Mouse (Mus musculus): ENCODE data around the gene Fgf14. TPM values are rescaled to one million over a fixed set of nuclear protein-coding genes. Genes with fewer than 3 reads are reported as not detected.

Gene Fgf14
- polyA plus RNA-seq, 1 experiment from 2014 or later: 1.9 TPM

- Histone ChIP-seq H3K27me3 (no peaks in the 10 kb centered on the region), H3K4me3 (no peak overlapping the region), H3K27ac (no peak overlapping the region), H3K9ac (no peak overlapping the region), H3K4me2 (no peak overlapping the region), H3K4me1 (no peaks in the 10 kb centered on the region), H3K36me3 (no peaks in the 10 kb centered on the region), H3K9me3 (no peaks in the 10 kb centered on the region)
- ATAC-seq (ENCODE audit: borderline replicate concordance, extremely low read depth, low FRiP score, low TSS enrichment): no peak
Observed at GRCm38 (mm10) chr14:124266977-124267376, 409.9 kb downstream of the Fgf14 start.

- H3K27ac ChIP-seq: no peak overlapping the region
- H3K27me3 ChIP-seq: no peaks in the 10 kb centered on the region
- WGBS: 43% methylated on average over 2 of the region's 2 CpGs
- no peak for ATAC-seq (ENCODE audit: borderline replicate concordance, extremely low read depth, low FRiP score, low TSS enrichment)
- H3K9ac ChIP-seq: no peak overlapping the region
- H3K4me1 ChIP-seq: no peaks in the 10 kb centered on the region
- H3K4me3 ChIP-seq: no peak overlapping the region
- no peaks in the 10 kb centered on the region for H3K9me3 ChIP-seq
- H3K36me3 ChIP-seq: no peaks in the 10 kb centered on the region
- no peak overlapping the region for H3K4me2 ChIP-seq
Observed at GRCm38 (mm10) chr14:124264541-124265059, 412.3 kb downstream of the Fgf14 start.

DNA sequence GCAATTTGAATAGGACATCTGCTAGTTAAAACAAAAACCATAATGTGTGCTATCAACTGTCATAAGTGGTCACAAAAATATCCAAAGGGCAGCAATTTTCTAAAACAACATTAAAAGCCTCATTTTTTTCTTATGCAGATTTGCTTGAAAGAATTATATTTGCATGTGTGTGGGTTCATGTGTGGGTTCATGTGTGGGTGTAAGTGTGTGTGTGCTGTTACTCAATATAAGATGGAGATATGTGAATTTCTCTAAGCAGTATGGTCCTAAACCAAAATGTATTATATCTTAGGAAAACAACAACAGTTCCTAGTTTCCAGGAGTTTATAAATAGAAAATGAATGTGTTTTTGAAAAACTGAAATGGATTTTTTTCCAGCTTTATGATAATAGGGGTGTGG lies 413.7 kb downstream of the Fgf14 start:
- H3K27me3 ChIP-seq: no peaks in the 10 kb centered on the region
- no peaks in the 10 kb centered on the region for H3K36me3 ChIP-seq
- H3K4me3 ChIP-seq: no peak overlapping the region
- H3K4me1 ChIP-seq: no peaks in the 10 kb centered on the region
- H3K27ac ChIP-seq: no peak overlapping the region
- H3K9ac ChIP-seq: no peak overlapping the region
- H3K4me2 ChIP-seq: no peak overlapping the region
- ATAC-seq (ENCODE audit: borderline replicate concordance, extremely low read depth, low FRiP score, low TSS enrichment): no peak
- no peaks in the 10 kb centered on the region for H3K9me3 ChIP-seq

DNA sequence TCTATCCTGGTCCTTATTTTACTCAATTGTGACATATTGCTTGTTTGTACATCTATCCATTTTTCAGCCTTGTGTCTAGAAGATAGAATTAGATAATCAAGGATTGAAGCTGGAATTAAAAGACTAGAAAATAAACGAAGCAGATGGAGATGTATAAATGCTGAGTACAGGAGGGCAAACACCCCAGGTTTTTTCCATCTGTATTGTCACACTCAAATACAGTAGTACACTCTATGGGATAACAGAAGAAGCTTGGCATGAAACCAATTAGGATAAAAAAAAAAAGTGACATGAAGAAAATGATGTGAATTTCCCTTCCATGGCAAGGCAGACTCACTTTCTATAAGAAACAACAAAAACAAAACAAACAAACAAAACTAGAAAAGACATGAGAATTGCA lies 429.4 kb downstream of the Fgf14 start:
- Histone ChIP-seq H3K36me3 (no peaks in the 10 kb centered on the region), H3K4me1 (no peaks in the 10 kb centered on the region), H3K27ac (no peak overlapping the region), H3K4me2 (no peak overlapping the region), H3K9me3 (no peaks in the 10 kb centered on the region), H3K27me3 (no peaks in the 10 kb centered on the region), H3K4me3 (no peak overlapping the region), H3K9ac (no peak overlapping the region)
- 54% methylated on average over 1 of the region's 1 CpGs for WGBS
- ATAC-seq (ENCODE audit: borderline replicate concordance, extremely low read depth, low FRiP score, low TSS enrichment): no peak

DNA sequence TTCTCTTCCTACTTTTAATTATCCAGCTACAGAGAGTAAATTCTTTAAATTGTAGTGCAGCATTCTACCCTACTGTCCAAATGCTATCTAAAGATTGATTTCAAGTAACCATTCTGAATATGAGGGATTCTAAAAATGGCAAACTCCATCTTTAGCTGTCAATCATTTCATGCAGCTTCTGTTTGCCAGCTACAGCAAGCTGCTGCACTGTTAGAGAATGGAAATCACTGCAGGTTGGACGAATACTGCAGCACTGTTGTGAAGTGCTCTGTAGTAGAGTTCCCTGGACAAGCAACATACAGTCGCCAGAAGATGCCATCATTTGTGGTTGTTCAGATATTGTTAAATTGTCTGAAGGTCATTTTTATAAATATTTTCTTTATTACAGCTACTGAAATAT lies 453.5 kb downstream of the Fgf14 start:
- Histone ChIP-seq H3K4me1 (no peaks in the 10 kb centered on the region), H3K9me3 (no peaks in the 10 kb centered on the region), H3K4me3 (no peak overlapping the region), H3K36me3 (no peaks in the 10 kb centered on the region), H3K27me3 (no peaks in the 10 kb centered on the region), H3K9ac (no peak overlapping the region), H3K27ac (no peak overlapping the region), H3K4me2 (no peak overlapping the region)
- WGBS: 61% methylated on average over 2 of the region's 2 CpGs
- no peak for ATAC-seq (ENCODE audit: borderline replicate concordance, extremely low read depth, low FRiP score, low TSS enrichment)

GRCm38 (mm10) chr14:124222447-124222846 lies 454.5 kb downstream of the Fgf14 start:
- no peak overlapping the region for H3K27ac ChIP-seq
- no peaks in the 10 kb centered on the region for H3K9me3 ChIP-seq
- no peaks in the 10 kb centered on the region for H3K4me1 ChIP-seq
- WGBS: 23% methylated on average over 1 of the region's 1 CpGs
- H3K36me3 ChIP-seq: no peaks in the 10 kb centered on the region
- no peak for ATAC-seq (ENCODE audit: borderline replicate concordance, extremely low read depth, low FRiP score, low TSS enrichment)
- H3K4me2 ChIP-seq: no peak overlapping the region
- H3K9ac ChIP-seq: no peak overlapping the region
- no peaks in the 10 kb centered on the region for H3K27me3 ChIP-seq
- no peak overlapping the region for H3K4me3 ChIP-seq

DNA sequence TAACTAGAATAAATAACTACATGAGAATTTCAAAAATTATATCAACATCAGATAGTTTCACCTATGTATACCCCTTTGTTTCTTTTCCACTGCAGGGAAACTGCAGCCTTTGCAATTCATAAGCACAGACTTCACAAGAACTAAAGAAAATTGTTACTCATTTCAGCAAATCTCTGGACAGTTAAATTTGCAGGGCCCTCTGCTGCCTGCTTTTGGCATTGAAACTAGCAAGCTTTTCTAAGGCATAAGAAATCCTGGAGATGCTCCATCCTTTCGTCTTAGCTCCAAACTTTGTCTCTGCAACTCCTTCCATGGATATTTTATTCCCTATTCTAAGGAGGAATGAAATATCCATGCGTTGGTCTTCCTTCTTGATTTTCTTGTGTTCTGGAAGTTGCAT lies 455.9 kb downstream of the Fgf14 start:
- no peak overlapping the region for H3K9ac ChIP-seq
- H3K27ac ChIP-seq: no peak overlapping the region
- no peaks in the 10 kb centered on the region for H3K36me3 ChIP-seq
- H3K9me3 ChIP-seq: no peaks in the 10 kb centered on the region
- no peak overlapping the region for H3K4me2 ChIP-seq
- ATAC-seq (ENCODE audit: borderline replicate concordance, extremely low read depth, low FRiP score, low TSS enrichment): no peak
- H3K27me3 ChIP-seq: no peaks in the 10 kb centered on the region
- WGBS: 67% methylated on average over 2 of the region's 2 CpGs
- H3K4me1 ChIP-seq: no peaks in the 10 kb centered on the region
- H3K4me3 ChIP-seq: no peak overlapping the region

DNA sequence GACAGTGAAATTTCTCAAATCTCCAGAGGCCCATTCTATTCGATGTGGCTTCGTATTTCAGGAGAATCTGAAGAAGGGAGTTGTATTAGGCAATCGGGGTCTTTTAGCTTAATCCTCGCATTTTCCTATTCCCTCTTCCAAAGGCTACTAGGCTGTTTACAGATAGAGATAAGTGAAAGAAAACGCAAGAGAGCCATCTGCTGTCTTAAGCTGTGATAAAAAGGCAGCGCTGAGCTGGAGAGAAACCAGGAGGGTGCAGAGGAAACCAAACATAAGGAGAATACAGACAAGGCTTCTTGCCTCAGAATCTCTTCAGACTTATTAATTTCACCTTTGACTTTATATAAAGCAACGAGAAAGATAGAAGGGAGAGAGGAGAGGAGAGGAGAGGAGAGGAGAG lies 481.1 kb downstream of the Fgf14 start:
- ATAC-seq (ENCODE audit: borderline replicate concordance, extremely low read depth, low FRiP score, low TSS enrichment): no peak
- H3K9me3 ChIP-seq: no peaks in the 10 kb centered on the region
- H3K4me1 ChIP-seq: no peaks in the 10 kb centered on the region
- no peaks in the 10 kb centered on the region for H3K36me3 ChIP-seq
- peaks cover 31% of the 10 kb centered on the region for H3K27me3 ChIP-seq
- H3K4me2 ChIP-seq: no peak overlapping the region
- 9% methylated on average over 7 of the region's 7 CpGs for WGBS
- no peak overlapping the region for H3K9ac ChIP-seq
- H3K27ac ChIP-seq: no peak overlapping the region
- H3K4me3 ChIP-seq: no peak overlapping the region

- H3K4me1 ChIP-seq: no peaks in the 10 kb centered on the region
- WGBS: 24% methylated on average over 10 of the region's 10 CpGs
- no peak overlapping the region for H3K9ac ChIP-seq
- no peak overlapping the region for H3K27ac ChIP-seq
- H3K27me3 ChIP-seq: peaks cover 31% of the 10 kb centered on the region
- no peak overlapping the region for H3K4me3 ChIP-seq
- no peaks in the 10 kb centered on the region for H3K36me3 ChIP-seq
- no peaks in the 10 kb centered on the region for H3K9me3 ChIP-seq
- no peak overlapping the region for H3K4me2 ChIP-seq
- ATAC-seq (ENCODE audit: borderline replicate concordance, extremely low read depth, low FRiP score, low TSS enrichment): no peak
Observed at GRCm38 (mm10) chr14:124195331-124195730, 481.6 kb downstream of the Fgf14 start.

- WGBS: 6% methylated on average over 13 of the region's 15 CpGs
- Histone ChIP-seq H3K9ac (no peak overlapping the region), H3K27me3 (peaks cover 31% of the 10 kb centered on the region), H3K36me3 (no peaks in the 10 kb centered on the region), H3K9me3 (no peaks in the 10 kb centered on the region), H3K27ac (no peak overlapping the region), H3K4me3 (no peak overlapping the region), H3K4me2 (no peak overlapping the region), H3K4me1 (no peaks in the 10 kb centered on the region)
- ATAC-seq (ENCODE audit: borderline replicate concordance, extremely low read depth, low FRiP score, low TSS enrichment): no peak
Observed at GRCm38 (mm10) chr14:124192815-124193142, 484.1 kb downstream of the Fgf14 start.

DNA sequence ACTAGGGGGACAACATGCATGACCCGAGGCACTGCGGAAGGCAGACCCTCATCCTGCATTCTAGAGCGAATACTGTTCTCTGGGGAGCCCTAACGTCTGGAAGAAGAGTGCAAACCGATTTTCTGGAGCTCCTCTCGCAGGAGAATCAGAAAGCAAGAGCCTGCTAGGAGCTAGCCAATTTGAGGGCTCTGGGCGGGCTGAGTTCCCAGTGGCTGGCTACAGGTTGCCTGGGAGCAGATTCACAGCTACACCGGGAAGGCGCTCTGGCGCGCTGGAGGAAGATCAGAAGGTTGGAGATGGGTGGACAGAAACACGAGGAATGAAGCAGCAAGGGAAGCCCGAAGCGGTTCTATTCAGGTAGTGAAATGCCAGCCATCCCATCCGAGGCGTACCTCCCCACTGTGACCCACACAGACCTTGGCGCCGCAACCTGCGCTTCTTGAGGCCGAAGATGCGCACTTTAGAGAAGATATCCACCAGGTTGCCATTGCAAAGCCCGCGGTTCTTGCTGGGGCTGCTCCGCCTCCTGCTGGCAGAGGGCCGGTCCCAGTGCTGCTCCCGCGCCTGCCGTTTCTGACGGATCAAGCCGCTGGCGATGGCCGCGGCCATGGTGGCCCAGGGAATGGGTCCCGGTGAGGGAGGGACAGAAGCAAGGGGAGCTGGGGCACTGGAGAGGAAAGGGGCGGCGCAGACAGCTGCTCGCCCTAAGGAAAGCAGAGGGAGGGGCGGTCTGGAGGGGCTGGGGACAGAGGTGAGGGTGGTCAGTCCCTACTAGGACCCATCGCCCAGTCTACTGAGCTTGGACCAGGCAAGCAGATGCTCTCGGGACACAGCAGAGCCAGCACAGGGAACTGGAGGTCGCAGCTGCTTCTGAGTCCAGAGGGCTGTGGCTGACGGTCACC lies 484.8 kb downstream of the Fgf14 start:
- Histone ChIP-seq H3K9me3 (no peaks in the 10 kb centered on the region), H3K4me1 (no peaks in the 10 kb centered on the region), H3K27me3 (peaks cover 31% of the 10 kb centered on the region), H3K9ac (no peak overlapping the region), H3K4me2 (peak overlapping the region; percentile 40), H3K27ac (no peak overlapping the region), H3K4me3 (no peak overlapping the region), H3K36me3 (no peaks in the 10 kb centered on the region)
- WGBS: 3% methylated on average over 42 of the region's 42 CpGs
- ATAC-seq (ENCODE audit: borderline replicate concordance, extremely low read depth, low FRiP score, low TSS enrichment): peak; percentile 52; the same call in 1 of the 2 replicates

- Histone ChIP-seq H3K9me3 (no peaks in the 10 kb centered on the region), H3K4me2 (no peak overlapping the region), H3K27ac (no peak overlapping the region), H3K9ac (no peak overlapping the region), H3K27me3 (no peaks in the 10 kb centered on the region), H3K4me1 (no peaks in the 10 kb centered on the region), H3K4me3 (no peak overlapping the region), H3K36me3 (no peaks in the 10 kb centered on the region)
- no peak for ATAC-seq (ENCODE audit: borderline replicate concordance, extremely low read depth, low FRiP score, low TSS enrichment)
- WGBS: 64% methylated on average over 1 of the region's 1 CpGs
Observed at GRCm38 (mm10) chr14:124180265-124180664, 496.7 kb downstream of the Fgf14 start.
